Mouse (Mus musculus): ENCODE measurements around the gene Gm42420.

DNA sequence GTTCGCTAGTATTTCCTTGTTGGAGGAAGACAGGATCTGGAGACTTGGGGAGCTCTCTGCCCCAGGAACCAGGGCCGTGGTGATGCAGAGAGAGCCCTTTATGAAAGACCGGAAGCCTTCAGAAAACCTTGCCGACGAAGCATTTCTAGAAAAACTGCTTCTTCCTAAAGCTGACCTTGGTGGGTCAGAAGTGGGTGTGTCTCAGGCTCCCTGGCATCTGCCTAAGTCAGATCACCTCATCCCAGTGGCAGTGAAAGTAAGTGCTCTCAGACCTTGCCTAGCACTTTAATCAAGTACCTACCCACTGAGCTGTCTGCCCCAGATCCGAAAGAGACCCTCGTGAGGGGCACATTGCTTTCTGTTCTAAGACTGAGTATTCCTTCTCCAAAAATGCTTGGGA lies 10.6 kb upstream of the Gm42420 start:
- TF ChIP-seq TAL1 (IDR thresholded peaks at IDR 0.05; ENCODE audit: low read length) (no peak), GATA1 (IDR thresholded peaks at IDR 0.05; ENCODE audit: low read length) (no peak)

All from erythroblast, embryonic 14.5 days (primary cell).